Mouse (Mus musculus) spleen, postnatal 4 days (tissue): ENCODE results near the gene Chd3.

Experiments
- DNase-seq, 2 experiments: peaks; one replicate each; pipeline ENCODE4 v3.0.0; 2022; ENCODE audit warnings: low spot score in 2 of 2

The Chd3 gene

DNA sequence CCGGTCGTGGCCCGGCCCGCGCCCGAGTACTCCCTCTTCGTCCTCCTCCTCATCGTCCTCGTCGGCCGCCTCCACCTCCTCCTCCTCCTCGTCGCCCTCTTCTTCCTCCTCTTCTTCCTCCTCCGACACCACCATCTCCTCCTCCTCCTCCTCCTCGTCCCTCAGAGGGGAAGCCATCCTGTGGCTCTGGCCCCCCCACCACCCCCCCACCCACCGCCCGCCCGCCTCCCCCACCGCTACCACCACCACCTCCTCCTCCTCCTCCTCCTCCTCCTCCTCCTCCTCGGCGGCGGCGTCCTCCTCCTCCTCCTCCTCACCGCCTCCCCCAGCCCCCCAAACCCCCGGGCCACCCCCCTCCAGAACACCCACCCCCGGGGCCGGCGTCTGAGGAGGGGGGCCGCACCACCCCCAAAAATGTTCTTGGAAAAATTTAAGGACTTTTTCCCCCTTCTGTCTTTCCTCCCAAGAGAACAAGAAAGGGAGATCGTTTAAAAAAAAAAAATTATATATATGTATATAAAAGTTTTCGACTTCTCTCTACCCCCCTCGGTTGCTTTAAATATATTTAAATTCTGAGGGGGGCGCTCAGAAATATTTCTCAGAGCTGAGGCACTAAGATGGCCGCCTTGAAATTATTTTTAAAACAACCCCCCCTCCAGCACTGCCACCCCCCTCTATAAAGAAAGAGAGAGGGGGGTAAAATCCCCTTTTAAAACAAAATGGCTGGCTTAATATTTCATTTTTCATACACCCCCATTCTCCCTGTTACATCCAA, at the start of gene Chd3:
Gene Chd3, minus strand, starts transcription at position 192 of the 775 bp plus-strand sequence.
- no peak for DNase-seq

GRCm38 (mm10) chr11:69417449-69418384, 48.5 kb upstream of the Chd3 start:
- peak; percentile 74 to 82 for DNase-seq

GRCm38 (mm10) chr11:69416921-69417448, 47.8 kb upstream of the Chd3 start:
- no peak for DNase-seq

- DNase-seq, result no peak
Observed at GRCm38 (mm10) chr11:69416509-69416908, 47.3 kb upstream of the Chd3 start.

DNA sequence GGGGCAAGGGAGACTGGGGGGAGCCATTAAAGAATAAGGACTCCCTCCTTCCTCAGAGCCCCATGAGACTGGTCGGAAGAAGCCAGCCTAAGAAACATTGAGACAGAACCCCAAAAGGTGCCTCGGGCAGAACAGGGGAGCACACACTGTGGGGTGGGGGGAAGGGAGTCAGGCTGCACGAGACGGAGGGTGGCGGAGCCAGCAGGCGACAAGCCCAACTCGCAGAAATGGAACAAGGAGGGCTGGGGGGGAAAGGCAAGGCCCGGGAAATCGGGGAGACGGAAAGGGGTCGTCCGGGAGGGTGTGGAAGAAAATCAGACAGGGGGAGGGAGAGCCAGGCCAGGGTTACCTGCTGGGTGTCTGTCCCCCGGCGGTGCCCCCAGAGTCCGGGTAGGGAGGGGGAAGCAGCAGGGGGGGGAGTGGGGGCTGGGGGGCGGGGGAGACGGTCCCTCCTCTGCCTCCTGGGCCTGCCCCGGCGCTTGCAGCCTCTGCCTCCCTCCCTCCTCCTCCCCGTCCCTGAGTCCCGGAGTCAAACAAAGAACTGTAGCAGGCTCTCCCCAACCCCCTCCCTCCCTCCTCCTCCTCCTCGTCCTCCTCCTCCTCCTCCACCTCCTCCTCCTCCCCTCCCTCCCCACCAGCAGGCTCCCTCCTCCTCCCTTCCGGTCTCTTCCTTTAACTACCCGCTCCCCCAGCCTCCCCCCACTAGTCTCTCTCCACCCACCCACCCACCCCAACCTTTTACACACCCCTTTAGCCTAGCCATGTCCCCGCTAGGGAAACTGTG, 46.7 kb upstream of the Chd3 start:
- peak in 1 of 2 experiments; percentile 67 for DNase-seq

DNA sequence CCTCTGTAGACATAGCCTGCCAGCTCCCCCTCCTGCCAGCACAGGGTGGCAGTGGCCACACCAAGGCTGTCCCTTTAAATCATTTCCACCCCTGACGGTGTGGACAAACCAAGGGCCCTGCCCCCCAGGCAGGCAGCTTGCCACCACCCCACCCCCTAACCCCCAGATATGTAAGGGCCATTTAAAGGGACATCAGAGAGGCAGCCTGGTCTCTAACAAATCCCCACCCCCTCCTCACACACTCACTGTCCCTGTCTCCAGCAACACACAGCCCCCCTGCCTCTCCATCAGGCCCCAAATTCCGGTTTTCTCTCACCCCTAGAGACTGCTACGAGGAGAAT, 46.1 kb upstream of the Chd3 start:
- DNase-seq, result peak; percentile 36 to 71

DNA sequence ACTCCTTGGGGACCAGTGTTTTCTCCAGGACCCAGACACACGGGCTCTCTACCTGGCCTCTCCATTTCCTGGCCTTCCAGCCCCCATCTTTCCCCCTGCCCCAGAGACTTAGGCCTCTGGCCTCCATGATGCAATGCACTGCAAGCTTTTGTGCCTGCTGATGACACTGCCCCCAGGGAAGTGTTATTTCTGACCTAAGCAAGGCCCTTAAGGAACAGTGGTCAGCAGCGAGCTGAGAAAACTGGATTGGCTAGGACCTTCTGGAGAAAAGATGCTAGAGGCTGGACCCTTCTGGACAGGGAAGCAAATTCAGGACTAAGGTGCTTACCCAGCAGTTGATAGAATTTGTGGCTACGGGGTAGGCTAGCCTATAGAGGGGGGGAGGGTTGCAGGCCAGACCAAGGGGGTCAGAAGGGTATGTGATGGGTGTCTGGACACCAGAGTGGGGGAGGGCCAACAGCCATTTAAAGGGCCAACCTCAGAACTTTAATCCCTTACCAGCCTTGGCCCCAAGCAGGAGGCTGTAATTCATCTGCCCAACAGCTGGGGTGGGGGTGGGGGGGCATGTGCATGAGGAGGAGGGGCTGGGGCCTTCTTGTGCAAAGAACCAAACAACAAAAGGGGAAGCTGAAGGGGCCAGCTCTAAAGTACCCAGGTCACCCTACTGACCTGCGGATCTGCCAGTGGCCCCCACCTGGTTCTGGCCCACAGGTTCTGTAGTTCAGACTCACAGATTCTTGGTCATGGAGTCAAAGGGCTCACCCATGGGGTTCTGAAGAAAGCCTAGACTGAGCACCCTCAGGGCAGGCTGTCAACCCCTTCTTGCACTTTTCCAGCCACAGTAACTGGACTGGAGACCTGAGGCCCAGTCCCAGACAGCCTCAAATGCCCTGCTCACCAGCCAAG, 45.5 kb upstream of the Chd3 start:
- peak in 1 of 2 experiments; percentile 66 for DNase-seq

DNA sequence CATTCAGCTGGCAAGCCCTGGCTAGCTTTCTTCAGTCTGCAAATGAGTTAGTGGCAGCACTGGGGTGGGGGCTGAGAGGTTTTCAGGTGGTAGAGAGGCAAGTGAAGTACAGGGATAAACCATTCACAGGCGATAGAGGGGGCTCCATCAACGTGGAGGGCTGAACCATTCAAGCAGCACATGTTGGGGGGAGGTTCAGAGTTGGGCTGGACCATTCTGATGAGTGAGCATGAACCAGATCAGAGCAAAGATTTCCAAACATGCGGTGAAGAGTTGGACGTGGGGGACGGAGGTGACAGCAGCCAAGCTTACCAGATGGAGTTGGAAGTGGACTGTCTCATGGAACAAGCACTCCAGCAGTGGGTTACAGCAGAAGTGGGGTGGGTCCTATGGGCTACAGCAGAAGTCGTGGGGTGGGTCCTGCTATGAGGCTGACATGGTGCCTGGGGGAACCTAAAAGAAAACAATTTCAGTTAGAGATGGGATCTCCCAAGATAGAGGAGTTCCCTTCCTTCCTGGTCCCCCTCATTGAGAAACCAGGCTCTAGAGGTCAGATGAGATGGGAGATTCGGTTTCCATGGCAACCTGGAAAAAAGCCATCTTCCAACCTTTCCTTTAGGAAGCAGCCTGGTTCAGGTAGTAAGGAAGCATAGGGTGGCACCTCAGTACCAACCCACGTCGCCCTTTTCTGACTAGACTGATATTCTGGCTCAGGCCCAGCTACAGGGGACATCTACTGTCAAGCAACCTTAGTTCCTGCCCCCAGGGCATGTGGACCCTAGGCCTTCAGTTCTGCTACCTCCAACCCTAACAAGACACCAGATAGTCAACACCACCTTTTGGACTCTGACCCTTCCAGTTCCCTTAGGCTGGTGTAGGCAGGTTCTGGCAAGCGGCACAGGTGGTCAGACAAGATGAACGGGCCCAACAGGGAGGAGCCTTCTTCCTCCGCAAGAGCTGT, 44.3 kb upstream of the Chd3 start, which contains the start of gene Kdm6b:
Gene Kdm6b, minus strand, starts transcription at position 455 of the 961 bp plus-strand sequence.
- DNase-seq, result peak in 1 of 2 experiments; percentile 70

- DNase-seq, result no peak
Observed at GRCm38 (mm10) chr11:69412548-69412947, 43.3 kb upstream of the Chd3 start.

- DNase-seq, result peak; percentile 59 to 82
Observed at GRCm38 (mm10) chr11:69411538-69412203, 42.5 kb upstream of the Chd3 start.

- peak; percentile 91 to 93 for DNase-seq
Observed at GRCm38 (mm10) chr11:69411073-69411535, 41.9 kb upstream of the Chd3 start.

GRCm38 (mm10) chr11:69410310-69411072, 41.3 kb upstream of the Chd3 start:
- DNase-seq, result peak; percentile 62 to 86

- DNase-seq, result no peak
Observed at GRCm38 (mm10) chr11:69410045-69410309, 40.8 kb upstream of the Chd3 start.

DNA sequence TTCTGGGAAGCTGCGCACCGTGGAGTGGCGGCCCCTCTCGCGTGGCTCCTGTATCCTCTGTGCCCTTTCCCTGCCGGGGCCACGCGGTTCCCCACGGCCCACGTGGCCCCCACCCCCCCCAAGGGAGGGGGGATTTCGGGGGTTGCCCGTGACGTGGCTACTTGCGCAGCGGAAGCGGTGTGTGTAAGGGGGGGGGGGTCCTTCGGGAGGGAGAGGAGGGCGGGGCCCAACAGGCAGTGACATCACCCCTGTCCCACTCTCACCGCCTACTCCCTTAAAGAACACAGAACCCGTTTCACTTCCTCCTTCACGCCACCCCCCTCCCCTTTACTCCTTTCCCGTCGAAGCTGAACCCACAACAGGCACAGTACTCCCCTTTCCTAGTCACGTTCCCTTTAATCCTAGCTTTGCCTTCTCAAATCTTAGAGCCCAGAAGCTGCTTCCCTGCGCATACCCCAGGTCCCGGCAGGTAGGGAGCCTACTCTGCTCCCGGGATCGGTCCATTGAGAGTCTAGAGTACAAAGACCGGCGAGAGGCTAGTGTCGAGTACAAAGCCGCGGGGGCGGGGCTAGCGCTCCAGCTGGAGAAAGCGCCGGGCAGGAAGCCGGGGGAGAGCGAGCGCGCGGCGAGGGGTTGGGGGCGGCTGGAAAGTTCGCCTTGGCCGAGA, 40.3 kb upstream of the Chd3 start:
- DNase-seq, result peak; percentile 80 to 91

GRCm38 (mm10) chr11:69408541-69409377, 39.6 kb upstream of the Chd3 start:
- peak; percentile 77 to 83 for DNase-seq

- no peak for DNase-seq
Observed at GRCm38 (mm10) chr11:69407724-69408004, 38.5 kb upstream of the Chd3 start.
